In the genomic region with DNA sequence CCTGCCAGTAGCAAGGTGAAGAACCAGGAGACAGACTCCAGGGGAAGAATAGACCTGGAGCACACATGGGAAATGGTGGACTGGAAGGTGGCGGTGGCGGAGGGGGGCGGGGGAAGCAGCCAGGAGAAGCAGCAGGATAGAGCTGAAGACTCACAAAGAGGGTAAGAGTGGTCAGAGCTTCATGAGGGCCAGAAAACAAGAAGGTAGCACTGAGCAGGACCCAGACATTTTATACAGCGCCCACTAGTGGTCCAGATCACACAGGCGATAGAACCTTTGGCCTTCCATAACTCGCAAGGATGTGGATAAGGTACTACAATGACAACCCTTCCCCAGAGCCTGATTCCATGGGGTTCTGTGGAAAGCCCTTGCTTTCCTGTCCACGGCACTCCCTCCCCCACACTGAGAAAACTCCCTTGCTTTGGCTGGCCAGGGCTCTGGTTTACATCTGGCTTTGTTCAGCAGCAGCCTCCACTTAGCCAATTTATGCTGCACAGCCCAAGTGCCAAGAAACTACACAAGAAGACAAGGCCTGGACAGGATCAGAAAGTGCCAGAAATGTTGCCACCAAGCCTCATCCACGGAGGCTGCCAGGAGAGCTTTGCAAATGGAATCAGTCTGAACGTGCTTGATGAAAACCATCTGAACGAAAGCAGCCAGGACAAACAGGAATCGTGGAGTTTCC, we compare ENCODE assay signal across 10 mouse cellular contexts. TPM values are rescaled to one million over a fixed set of nuclear protein-coding genes. Genes with fewer than 3 reads are reported as not detected.
DNase-seq lines count a peak whose midpoint lies in the region; ATAC-seq and TF ChIP-seq lines count a peak whose summit lies in the region.
"Had no signal": no experiment of that assay in that cellular context is flagged by ENCODE, and none has a peak within 500 bp of the region (broad histone marks: within the 10 kb centered on the region; RNA-seq: fewer than 3 reads in every experiment).

No protein-coding gene starts in this region.

- H3K27ac ChIP-seq in limb, embryonic 12.5 days, result peak overlapping the region; percentile 79
- H3K27ac ChIP-seq: hindbrain, embryonic 15.5 days; midbrain, embryonic 12.5 days had no signal

- no peak overlapping the region for H3K4me2 ChIP-seq in limb, embryonic 12.5 days
- H3K4me2 ChIP-seq: hindbrain, embryonic 15.5 days; midbrain, embryonic 12.5 days had no signal

- peak; percentile 78; the same call in 1 of the 2 replicates for ATAC-seq in limb, embryonic 12.5 days (ENCODE audit: insufficient number of reproducible peaks, insufficient read depth, low FRiP score, low TSS enrichment, low read depth)
- ATAC-seq in activated CD4-positive, CD25-positive, alpha-beta regulatory T cell, adult 4 months, result no peak
- no peak for ATAC-seq in monocyte, adult 5-6 weeks (replicated peaks; ENCODE audit: insufficient number of reproducible peaks, low FRiP score, low TSS enrichment, poor library complexity, severe bottlenecking)

- intact Hi-C loops in left cerebral cortex, postnatal 36 days (cut with DNase I), result no loop called here

- 39% methylated on average over 11 of the region's 11 CpGs for WGBS in limb, embryonic 12.5 days

- H3K27me3 ChIP-seq in E14TG2a.4 (ENCODE audit: insufficient read depth, low read length), result no peaks in the 10 kb centered on the region
- 0 out of 2 replicates have a peak, but pooled peaks cover 5% of the 10 kb centered on the region for H3K27me3 ChIP-seq in limb, embryonic 12.5 days
- H3K27me3 ChIP-seq: hindbrain, embryonic 15.5 days; midbrain, embryonic 12.5 days had no signal

- no peaks in the 10 kb centered on the region for H3K36me3 ChIP-seq in E14TG2a.4 (ENCODE audit: insufficient read depth, low read length)
- H3K36me3 ChIP-seq in limb, embryonic 12.5 days, result no peaks in the 10 kb centered on the region
- H3K36me3 ChIP-seq: hindbrain, embryonic 15.5 days; midbrain, embryonic 12.5 days had no signal

- H3K4me3 ChIP-seq in E14TG2a.4 (replicated peaks; ENCODE audit: low read length), result peak overlapping the region; percentile 49
- no peak overlapping the region for H3K4me3 ChIP-seq in limb, embryonic 12.5 days (replicated peaks)
- H3K4me3 ChIP-seq: hindbrain, embryonic 15.5 days; midbrain, embryonic 12.5 days had no signal

- no peaks in the 10 kb centered on the region for H3K9me3 ChIP-seq in E14TG2a.4 (ENCODE audit: low read length)
- peaks cover 5% of the 10 kb centered on the region; the same call in 1 of the 2 replicates for H3K9me3 ChIP-seq in limb, embryonic 12.5 days
- H3K9me3 ChIP-seq: hindbrain, embryonic 15.5 days; midbrain, embryonic 12.5 days had no signal

- TF ChIP-seq CTCF in E14TG2a.4 (conservative IDR thresholded peaks at IDR 0.05; ENCODE audit: low read length), result peak; percentile 88

- no peak overlapping the region for H3K9ac ChIP-seq in limb, embryonic 12.5 days (replicated peaks)
- H3K9ac ChIP-seq: hindbrain, embryonic 15.5 days; midbrain, embryonic 12.5 days had no signal

- H3K4me1 ChIP-seq in E14TG2a.4 (replicated peaks; ENCODE audit: low read depth, low read length), result peaks cover 15% of the 10 kb centered on the region
- peaks cover 16% of the 10 kb centered on the region for H3K4me1 ChIP-seq in limb, embryonic 12.5 days (replicated peaks)
- H3K4me1 ChIP-seq: hindbrain, embryonic 15.5 days; midbrain, embryonic 12.5 days had no signal

- peak; percentile 88 for DNase-seq in R1 (ENCODE audit: low read depth, low spot score)
- DNase-seq in heart, adult 9 months (ENCODE audit: low spot score in 2 of 2), result peak; percentile 19 to 43
- DNase-seq in left cerebral cortex, postnatal 36 days (ENCODE audit: low spot score in 2 of 2), result no peak
- DNase-seq in urinary bladder, postnatal 4 days (ENCODE audit: low spot score in 2 of 2), result no peak

RNA-seq across cellular contexts. Expression of a gene that starts 34.1 kb away (rescaled TPM):
- polyA plus RNA-seq in limb, embryonic 12.5 days (2016; fragmentation: Nextera tagmentation; extraction: Ambion mirVana), result 1.5 and 1.7 TPM in 2 replicates
- under 1 TPM in 1 of 2 experiments, not detected in 1; 0.24 TPM for polyA plus RNA-seq in activated CD4-positive, CD25-positive, alpha-beta regulatory T cell, adult 4 months (2017; shearing (Covaris generic))
- 1 to 10 TPM; 4.0 to 4.1 TPM for total RNA-seq in left cerebral cortex, postnatal 36 days (2021)
- 0.32 TPM in 1 of 3 replicates, not detected in the others for total RNA-seq in monocyte, adult 5-6 weeks (2017)

RNA-seq across cellular contexts. Expression of a gene that starts 54.0 kb away (rescaled TPM):
- 7.8 and 10.6 TPM in 2 replicates for polyA plus RNA-seq in limb, embryonic 12.5 days (2016; fragmentation: Nextera tagmentation; extraction: Ambion mirVana)
- 1 to 10 TPM; 5.9 to 7.0 TPM for polyA plus RNA-seq in activated CD4-positive, CD25-positive, alpha-beta regulatory T cell, adult 4 months (2017; shearing (Covaris generic))
- total RNA-seq in left cerebral cortex, postnatal 36 days (2021), result 10 to 100 TPM; 37.2 to 43.6 TPM
- 24.0 to 32.1 TPM (median 29.0 TPM) in 3 replicates for total RNA-seq in monocyte, adult 5-6 weeks (2017)

RNA-seq across cellular contexts. Expression of a gene that starts 54.2 kb away (rescaled TPM):
- polyA plus RNA-seq in limb, embryonic 12.5 days (2016; fragmentation: Nextera tagmentation; extraction: Ambion mirVana), result 16.6 and 21.9 TPM in 2 replicates
- polyA plus RNA-seq in activated CD4-positive, CD25-positive, alpha-beta regulatory T cell, adult 4 months (2017; shearing (Covaris generic)), result under 1 TPM; 0.33 to 0.43 TPM
- 1 to 10 TPM; 4.7 to 6.4 TPM for total RNA-seq in left cerebral cortex, postnatal 36 days (2021)
- total RNA-seq in monocyte, adult 5-6 weeks (2017), result not detected in 3 replicates

Comparison
In these comparisons a context has a peak if more than half of its experiments do, and no peak if none do; other contexts are left out.
1. DNase-seq: peak in R1 (single experiment) and heart, adult 9 months (2 of 2); none in left cerebral cortex, postnatal 36 days (0 of 2) and urinary bladder, postnatal 4 days (0 of 2).